Comparison of ENCODE assay signal across 17 mouse cellular contexts in the genomic region with DNA sequence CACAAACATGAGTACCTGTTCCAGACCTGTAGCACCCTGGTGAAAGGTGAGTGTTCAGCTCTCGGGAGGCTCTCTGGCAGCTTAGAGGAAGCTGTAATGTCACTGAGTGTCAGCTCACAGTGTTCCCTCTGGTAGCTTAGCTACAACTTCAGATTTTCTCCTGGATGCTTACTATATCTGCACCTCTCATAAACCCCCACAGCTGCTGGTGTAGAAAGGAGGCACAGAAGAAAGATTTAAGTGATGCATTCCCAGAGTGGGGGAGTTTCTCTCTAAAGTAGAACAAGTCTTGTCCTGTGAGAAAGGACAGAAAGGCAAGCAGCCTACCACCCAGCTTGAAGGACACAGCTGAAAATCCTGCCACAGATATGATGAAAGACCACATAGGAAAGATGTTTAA.
DNase-seq lines count a peak whose midpoint lies in the region; ATAC-seq lines count a peak whose summit lies in the region.
"Had no signal": no experiment of that assay in that cellular context is flagged by ENCODE, and none has a peak within 500 bp of the region (broad histone marks: within the 10 kb centered on the region; RNA-seq: fewer than 3 reads in every experiment).

No protein-coding gene starts in this region.

- peak; percentile 85 for ATAC-seq in frontal cortex, adult (ENCODE audit: low TSS enrichment)
- ATAC-seq: activated CD4-positive, CD25-positive, alpha-beta regulatory T cell, adult 4 months; forebrain, embryonic 14.5 days; forebrain, postnatal 0 days had no signal

- DNase-seq in frontal cortex, postnatal 14 days (ENCODE audit: low spot score in 2 of 2), result no peak
- DNase-seq in left cerebral cortex, postnatal 25 days (ENCODE audit: low spot score in 2 of 2), result peak; percentile 11 to 63
- no peak for DNase-seq in left cerebral cortex, adult 9 months (ENCODE audit: low spot score in 2 of 2)
- peak; percentile 62 for DNase-seq in brain, adult 2 months (ENCODE audit: low read depth, low spot score)
- DNase-seq in telencephalon, adult 2 months (ENCODE audit: low read depth, low spot score), result peak; percentile 39
- no peak for DNase-seq in gastrocnemius, postnatal 14 days
- DNase-seq: adrenal gland, adult 8-10 months; adrenal gland, postnatal 25 days; cerebellum, adult 18-20 months; cerebellum, adult 9-10 months; cerebellum, postnatal 14 days; forebrain, postnatal 0 days; gastrocnemius, postnatal 10 days; heart, adult 11 months had no signal

- intact Hi-C loops in left cerebral cortex, postnatal 25 days (cut with DNase I), result no loop called here
- intact Hi-C loops in gastrocnemius, postnatal 14 days (cut with DNase I; ENCODE audit: low total_unique reads), result loop anchor here (10.0 kb wide), 1 partner anchor 163 kb away; no protein-coding TSS in a partner anchor

Comparison
In these comparisons a context has a peak if more than half of its experiments do, and no peak if none do; other contexts are left out.
1. DNase-seq: peak in left cerebral cortex, postnatal 25 days (2 of 2), brain, adult 2 months (single experiment) and telencephalon, adult 2 months (single experiment); none in frontal cortex, postnatal 14 days (0 of 2), left cerebral cortex, adult 9 months (0 of 2) and gastrocnemius, postnatal 14 days (single experiment).